Mouse (Mus musculus): ENCODE results near the gene Ppp3r1. TPM values are rescaled to one million over a fixed set of nuclear protein-coding genes. Genes with fewer than 3 reads are reported as not detected.

Ppp3r1 gene
- polyA plus RNA-seq, 1 experiment from 2014 or later, result 200 TPM

GRCm38 (mm10) chr11:17166627-17167026 is 7.6 kb downstream of the Ppp3r1 start:
- H3K4me2 ChIP-seq (ENCODE audit: low read length), result no peak overlapping the region

GRCm38 (mm10) chr11:17169262-17169661 is 10.2 kb downstream of the Ppp3r1 start:
- Histone ChIP-seq H3K27ac (replicated peaks; ENCODE audit: low read depth, low read length) (no peak overlapping the region), H3K4me2 (ENCODE audit: low read length) (no peak overlapping the region), H3K9ac (replicated peaks; ENCODE audit: low read length) (no peak overlapping the region), H3K36me3 (ENCODE audit: control insufficient read depth, insufficient read depth, low read length) (no peaks in the 10 kb centered on the region), H3K4me3 (replicated peaks; ENCODE audit: low read depth, low read length) (no peak overlapping the region), H3K27me3 (ENCODE audit: control insufficient read depth, insufficient read depth, low read length) (no peaks in the 10 kb centered on the region), H3K4me1 (ENCODE audit: control insufficient read depth, insufficient read depth, low read length) (no peaks in the 10 kb centered on the region), H3K9me3 (ENCODE audit: control insufficient read depth, low read length) (no peaks in the 10 kb centered on the region)
- DNase-seq (no peak), ATAC-seq (ENCODE audit: low FRiP score, low TSS enrichment) (no peak)
- 92% methylated on average over 2 of the region's 2 CpGs for WGBS

More at GRCm38 (mm10) chr11:17166627-17167026, 7.6 kb downstream of the Ppp3r1 start:
- peaks cover 12% of the 10 kb centered on the region for H3K4me1 ChIP-seq (ENCODE audit: control insufficient read depth, insufficient read depth, low read length)
- no peak overlapping the region for H3K9ac ChIP-seq (replicated peaks; ENCODE audit: low read length)
- no peaks in the 10 kb centered on the region for H3K9me3 ChIP-seq (ENCODE audit: control insufficient read depth, low read length)
- DNase-seq, result no peak
- ATAC-seq (ENCODE audit: low FRiP score, low TSS enrichment), result no peak
- no peaks in the 10 kb centered on the region for H3K27me3 ChIP-seq (ENCODE audit: control insufficient read depth, insufficient read depth, low read length)
- no peaks in the 10 kb centered on the region for H3K36me3 ChIP-seq (ENCODE audit: control insufficient read depth, insufficient read depth, low read length)
- H3K4me3 ChIP-seq (replicated peaks; ENCODE audit: low read depth, low read length), result no peak overlapping the region
- 87% methylated on average over 7 of the region's 7 CpGs for WGBS
- no peak overlapping the region for H3K27ac ChIP-seq (replicated peaks; ENCODE audit: low read depth, low read length)

GRCm38 (mm10) chr11:17170938-17171729 is 12.1 kb downstream of the Ppp3r1 start:
- no peaks in the 10 kb centered on the region for H3K4me1 ChIP-seq (ENCODE audit: control insufficient read depth, insufficient read depth, low read length)
- H3K27me3 ChIP-seq (ENCODE audit: control insufficient read depth, insufficient read depth, low read length), result no peaks in the 10 kb centered on the region
- WGBS, result 97% methylated on average over 1 of the region's 1 CpGs
- DNase-seq, result no peak
- no peaks in the 10 kb centered on the region for H3K36me3 ChIP-seq (ENCODE audit: control insufficient read depth, insufficient read depth, low read length)
- H3K4me3 ChIP-seq (replicated peaks; ENCODE audit: low read depth, low read length), result no peak overlapping the region
- H3K27ac ChIP-seq (replicated peaks; ENCODE audit: low read depth, low read length), result no peak overlapping the region
- H3K4me2 ChIP-seq (ENCODE audit: low read length), result no peak overlapping the region
- ATAC-seq (ENCODE audit: low FRiP score, low TSS enrichment), result no peak
- 0 out of 2 replicates have a peak, but pooled peaks cover 4% of the 10 kb centered on the region for H3K9me3 ChIP-seq (ENCODE audit: control insufficient read depth, low read length)
- H3K9ac ChIP-seq (replicated peaks; ENCODE audit: low read length), result no peak overlapping the region

GRCm38 (mm10) chr11:17172300-17172699 is 13.2 kb downstream of the Ppp3r1 start:
- DNase-seq, result no peak
- 96% methylated on average over 4 of the region's 4 CpGs for WGBS
- no peaks in the 10 kb centered on the region for H3K27me3 ChIP-seq (ENCODE audit: control insufficient read depth, insufficient read depth, low read length)
- no peak overlapping the region for H3K4me3 ChIP-seq (replicated peaks; ENCODE audit: low read depth, low read length)
- ATAC-seq (ENCODE audit: low FRiP score, low TSS enrichment), result no peak
- H3K36me3 ChIP-seq (ENCODE audit: control insufficient read depth, insufficient read depth, low read length), result no peaks in the 10 kb centered on the region
- no peak overlapping the region for H3K27ac ChIP-seq (replicated peaks; ENCODE audit: low read depth, low read length)
- no peaks in the 10 kb centered on the region for H3K4me1 ChIP-seq (ENCODE audit: control insufficient read depth, insufficient read depth, low read length)
- H3K9me3 ChIP-seq (ENCODE audit: control insufficient read depth, low read length), result 0 out of 2 replicates have a peak, but pooled peaks cover 4% of the 10 kb centered on the region
- no peak overlapping the region for H3K9ac ChIP-seq (replicated peaks; ENCODE audit: low read length)
- no peak overlapping the region for H3K4me2 ChIP-seq (ENCODE audit: low read length)

- H3K27ac ChIP-seq (replicated peaks; ENCODE audit: low read depth, low read length), result no peak overlapping the region
- H3K4me3 ChIP-seq (replicated peaks; ENCODE audit: low read depth, low read length), result no peak overlapping the region
- H3K4me2 ChIP-seq (ENCODE audit: low read length), result no peak overlapping the region
- H3K9ac ChIP-seq (replicated peaks; ENCODE audit: low read length), result no peak overlapping the region
- H3K36me3 ChIP-seq (ENCODE audit: control insufficient read depth, insufficient read depth, low read length), result no peaks in the 10 kb centered on the region
- no peaks in the 10 kb centered on the region for H3K27me3 ChIP-seq (ENCODE audit: control insufficient read depth, insufficient read depth, low read length)
- no peaks in the 10 kb centered on the region for H3K4me1 ChIP-seq (ENCODE audit: control insufficient read depth, insufficient read depth, low read length)
- H3K9me3 ChIP-seq (ENCODE audit: control insufficient read depth, low read length), result 0 out of 2 replicates have a peak, but pooled peaks cover 4% of the 10 kb centered on the region
- DNase-seq (no peak), ATAC-seq (ENCODE audit: low FRiP score, low TSS enrichment) (no peak)
- 97% methylated on average over 1 of the region's 1 CpGs for WGBS
Observed at GRCm38 (mm10) chr11:17176638-17177037, 17.6 kb downstream of the Ppp3r1 start.

- Histone ChIP-seq H3K9ac (replicated peaks; ENCODE audit: low read length) (no peak overlapping the region), H3K4me2 (ENCODE audit: low read length) (no peak overlapping the region), H3K36me3 (ENCODE audit: control insufficient read depth, insufficient read depth, low read length) (no peaks in the 10 kb centered on the region), H3K27me3 (ENCODE audit: control insufficient read depth, insufficient read depth, low read length) (no peaks in the 10 kb centered on the region), H3K9me3 (ENCODE audit: control insufficient read depth, low read length) (no peaks in the 10 kb centered on the region), H3K27ac (replicated peaks; ENCODE audit: low read depth, low read length) (no peak overlapping the region), H3K4me1 (ENCODE audit: control insufficient read depth, insufficient read depth, low read length) (no peaks in the 10 kb centered on the region), H3K4me3 (replicated peaks; ENCODE audit: low read depth, low read length) (no peak overlapping the region)
- ATAC-seq (ENCODE audit: low FRiP score, low TSS enrichment), result no peak
- no peak for DNase-seq
- WGBS, result 89% methylated on average over 3 of the region's 3 CpGs
Observed at GRCm38 (mm10) chr11:17180753-17181152, 21.7 kb downstream of the Ppp3r1 start.

GRCm38 (mm10) chr11:17181807-17182206 is 22.7 kb downstream of the Ppp3r1 start, which contains the start of gene Wdr92:
Wdr92 (plus strand) TSS chr11:17182107.
- ATAC-seq (ENCODE audit: low FRiP score, low TSS enrichment), result no peak
- no peak within 1 kb of the TSS for H3K27ac ChIP-seq (replicated peaks; ENCODE audit: low read depth, low read length)
- H3K36me3 ChIP-seq (ENCODE audit: control insufficient read depth, insufficient read depth, low read length), result no peaks in the 10 kb centered on the region
- H3K4me1 ChIP-seq (ENCODE audit: control insufficient read depth, insufficient read depth, low read length), result no peaks in the 10 kb centered on the region
- no peak within 1 kb of the TSS for H3K9ac ChIP-seq (replicated peaks; ENCODE audit: low read length)
- 62% methylated on average over 3 of the region's 3 CpGs for WGBS
- H3K27me3 ChIP-seq (ENCODE audit: control insufficient read depth, insufficient read depth, low read length), result no peaks in the 10 kb centered on the region
- peak; percentile 27 for DNase-seq
- H3K4me3 ChIP-seq (replicated peaks; ENCODE audit: low read depth, low read length), result no peak within 1 kb of the TSS
- H3K4me2 ChIP-seq (ENCODE audit: low read length), result no peak within 1 kb of the TSS
- H3K9me3 ChIP-seq (ENCODE audit: control insufficient read depth, low read length), result no peaks in the 10 kb centered on the region

GRCm38 (mm10) chr11:17183165-17183564 is 24.1 kb downstream of the Ppp3r1 start:
- Histone ChIP-seq H3K9me3 (ENCODE audit: control insufficient read depth, low read length) (no peaks in the 10 kb centered on the region), H3K4me2 (ENCODE audit: low read length) (no peak overlapping the region), H3K4me3 (replicated peaks; ENCODE audit: low read depth, low read length) (no peak overlapping the region), H3K9ac (replicated peaks; ENCODE audit: low read length) (no peak overlapping the region), H3K27ac (replicated peaks; ENCODE audit: low read depth, low read length) (no peak overlapping the region), H3K36me3 (ENCODE audit: control insufficient read depth, insufficient read depth, low read length) (no peaks in the 10 kb centered on the region), H3K4me1 (ENCODE audit: control insufficient read depth, insufficient read depth, low read length) (no peaks in the 10 kb centered on the region), H3K27me3 (ENCODE audit: control insufficient read depth, insufficient read depth, low read length) (no peaks in the 10 kb centered on the region)
- WGBS, result 93% methylated on average over 2 of the region's 2 CpGs
- DNase-seq (no peak), ATAC-seq (ENCODE audit: low FRiP score, low TSS enrichment) (no peak)

- Histone ChIP-seq H3K4me3 (replicated peaks; ENCODE audit: low read depth, low read length) (no peak overlapping the region), H3K9ac (replicated peaks; ENCODE audit: low read length) (no peak overlapping the region), H3K27ac (replicated peaks; ENCODE audit: low read depth, low read length) (no peak overlapping the region), H3K9me3 (ENCODE audit: control insufficient read depth, low read length) (no peaks in the 10 kb centered on the region), H3K36me3 (ENCODE audit: control insufficient read depth, insufficient read depth, low read length) (0 out of 2 replicates have a peak, but pooled peaks cover 1% of the 10 kb centered on the region), H3K27me3 (ENCODE audit: control insufficient read depth, insufficient read depth, low read length) (no peaks in the 10 kb centered on the region), H3K4me2 (ENCODE audit: low read length) (no peak overlapping the region), H3K4me1 (ENCODE audit: control insufficient read depth, insufficient read depth, low read length) (no peaks in the 10 kb centered on the region)
- no peak for DNase-seq
- ATAC-seq (ENCODE audit: low FRiP score, low TSS enrichment), result no peak
- WGBS, result 86% methylated on average over 3 of the region's 3 CpGs
Observed at GRCm38 (mm10) chr11:17187649-17188048, 28.6 kb downstream of the Ppp3r1 start.
